Mouse (Mus musculus) ES-E14 (cell line): ENCODE results near the gene Rita1. TPM values are rescaled to one million over a fixed set of nuclear protein-coding genes. Genes with fewer than 3 reads are reported as not detected.
A peak's percentile ranks its signal among the peaks of the same experiment; 100 is the strongest.

ENCODE experiments used
- DNase-seq: peaks from one replicate; pipeline ENCODE4 v3.0.0-alpha.2; 2013; ENCODE audit warnings: low read depth, low spot score
- H3K27ac ChIP-seq: 2 replicates; pipeline ENCODE4 v1.5.1; 2012; ENCODE audit warnings: low read depth, mild to moderate bottlenecking, low read length, moderate library complexity, mixed read lengths; ENCODE audit not compliant: poor library complexity, insufficient read depth, severe bottlenecking
- H3K36me3 ChIP-seq: 2 replicates; pipeline ENCODE4 v1.6.1; 2012; ENCODE audit warnings: mild to moderate bottlenecking, low read length, moderate library complexity, mixed read lengths; ENCODE audit not compliant: control insufficient read depth, poor library complexity, insufficient read depth, severe bottlenecking
- H3K4me1 ChIP-seq, 2 experiments: fragments of 150-350 bp in 1 of 2; sonication (generic) in 1 of 2; 2 replicates each; pipeline ENCODE4 v1.6.1; 2012; ENCODE audit warnings: low read length in 2 of 2, mild to moderate bottlenecking in 1 of 2, mixed read lengths in 1 of 2; ENCODE audit not compliant: control insufficient read depth in 2 of 2, insufficient read depth in 2 of 2, poor library complexity in 1 of 2
- H3K4me3 ChIP-seq, 2 experiments: fragments of 150-350 bp in 1 of 2; sonication (generic) in 1 of 2; 2 replicates each; pipeline ENCODE4 v1.5.1; 2012; ENCODE audit warnings: low read length in 2 of 2, low read depth in 1 of 2, mild to moderate bottlenecking in 1 of 2, mixed read lengths in 1 of 2; ENCODE audit not compliant: insufficient read depth in 1 of 2, poor library complexity in 1 of 2, severe bottlenecking in 1 of 2
- H3K9ac ChIP-seq: 2 replicates; pipeline ENCODE4 v1.6.1; 2012; ENCODE audit warnings: low read depth, mild to moderate bottlenecking, low read length, mixed read lengths; ENCODE audit not compliant: poor library complexity, insufficient read depth, severe bottlenecking
- H3K9me3 ChIP-seq: fragments of 150-350 bp; sonication (generic); 2 replicates; pipeline ENCODE4 v1.6.1; 2012; ENCODE audit warnings: low read depth, mild to moderate bottlenecking, low read length; ENCODE audit not compliant: control insufficient read depth, insufficient read depth
- CHD2 ChIP-seq: IDR thresholded peaks from 2 replicates; pipeline ENCODE4 v1.6.1; 2014; ENCODE audit warnings: mild to moderate bottlenecking, low read depth, low read length, inconsistent platforms
- HCFC1 ChIP-seq: IDR thresholded peaks from 2 replicates; pipeline ENCODE4 v1.6.1; 2012; ENCODE audit warnings: low read length, inconsistent platforms, borderline replicate concordance; ENCODE audit not compliant: insufficient read depth
- MAFK ChIP-seq: IDR thresholded peaks from 2 replicates; pipeline ENCODE4 v1.6.1; 2014; ENCODE audit warnings: mild to moderate bottlenecking, low read depth, low read length, inconsistent platforms; ENCODE audit not compliant: insufficient read depth
- ZC3H11A ChIP-seq: IDR thresholded peaks from 2 replicates; pipeline ENCODE4 v1.6.1; 2012; ENCODE audit warnings: low read depth, mild to moderate bottlenecking, inconsistent platforms, low read length, borderline replicate concordance
- ZNF384 ChIP-seq: IDR thresholded peaks from 2 replicates; pipeline ENCODE4 v1.6.1; 2012; ENCODE audit warnings: low read depth, low read length, inconsistent platforms
- in situ Hi-C, 2 experiments: fragments of 600-800 bp; cut with MboI; formaldehyde crosslinking; loops; one replicate each; pipeline ENCODE4 v1.15.1; 2025; ENCODE audit warnings: low sequenced_read_pairs in 2 of 2, inconsistent platforms in 1 of 2; ENCODE audit not compliant: unreplicated experiment in 2 of 2
- total RNA-seq: library from RNA; depleted of rRNA; stranded (reverse); fragments of 300-350 nt; gene quantifications from 2 replicates; pipeline ENCODE4 v1.2.3, GENCODE M21; 2012

Gene Rita1
- total RNA-seq, 1 experiment: 23.7 TPM

- Histone ChIP-seq H3K4me1 (peaks cover 6 to 16% of the 10 kb centered on the region in 2 experiments; a peak in 3 of 4 replicates), H3K9me3 (no peaks in the 10 kb centered on the region), H3K9ac (no peak overlapping the region), H3K27ac (no peak overlapping the region), H3K4me3 (no peak overlapping the region), H3K36me3 (peaks cover 5% of the 10 kb centered on the region; the same call in 1 of the 2 replicates)
- no peak for TF ChIP-seq HCFC1
- in situ Hi-C loops: no loop called here
- DNase-seq: no peak
These were observed 8.9 kb downstream of the Rita1 start for GRCm38 (mm10) chr5:120603515-120603914.

- Histone ChIP-seq H3K9me3 (no peaks in the 10 kb centered on the region), H3K27ac (no peak overlapping the region)
- in situ Hi-C loops: no loop called here
These were observed 10.2 kb downstream of the Rita1 start for GRCm38 (mm10) chr5:120602210-120602609.

GRCm38 (mm10) chr5:120600946-120601668 is 11.3 kb downstream of the Rita1 start:
- in situ Hi-C loops: no loop called here
- DNase-seq: no peak
- Histone ChIP-seq H3K9me3 (no peaks in the 10 kb centered on the region), H3K9ac (no peak overlapping the region), H3K4me1 (peaks cover 6 to 16% of the 10 kb centered on the region in 2 experiments; a peak in 3 of 4 replicates), H3K27ac (no peak overlapping the region), H3K36me3 (peaks cover 3% of the 10 kb centered on the region; the same call in 1 of the 2 replicates), H3K4me3 (no peak overlapping the region)
- TF ChIP-seq CHD2 (no peak), HCFC1 (no peak)

More at GRCm38 (mm10) chr5:120602210-120602609, 10.2 kb downstream of the Rita1 start:
- no peak for DNase-seq
- TF ChIP-seq HCFC1 (no peak), CHD2 (no peak), ZNF384 (no peak)
- Histone ChIP-seq H3K4me3 (no peak overlapping the region), H3K36me3 (peaks cover 3% of the 10 kb centered on the region; the same call in 1 of the 2 replicates), H3K9ac (no peak overlapping the region), H3K4me1 (peaks cover 6 to 16% of the 10 kb centered on the region in 2 experiments; a peak in 3 of 4 replicates)

GRCm38 (mm10) chr5:120599625-120600024 is 12.8 kb downstream of the Rita1 start:
- no peak overlapping the region for H3K27ac ChIP-seq
- H3K9ac ChIP-seq: no peak overlapping the region
- no peak for DNase-seq
- no peak overlapping the region for H3K4me3 ChIP-seq
- TF ChIP-seq CHD2: no peak
- TF ChIP-seq ZNF384: no peak
- no peak for TF ChIP-seq HCFC1
- no peak for TF ChIP-seq ZC3H11A
- TF ChIP-seq MAFK: no peak
- in situ Hi-C loops: no loop called here
- peaks cover 3% of the 10 kb centered on the region; the same call in 1 of the 2 replicates for H3K36me3 ChIP-seq
- peaks cover 6 to 13% of the 10 kb centered on the region in 2 experiments; a peak in 3 of 4 replicates for H3K4me1 ChIP-seq
- no peaks in the 10 kb centered on the region for H3K9me3 ChIP-seq

GRCm38 (mm10) chr5:120594485-120594884 is 17.9 kb downstream of the Rita1 start:
- in situ Hi-C loops: no loop called here
- H3K9ac ChIP-seq: no peak overlapping the region
- H3K27ac ChIP-seq: no peak overlapping the region
- no peaks in the 10 kb centered on the region for H3K4me1 ChIP-seq
- H3K4me3 ChIP-seq: no peak overlapping the region
- no peak for DNase-seq
- TF ChIP-seq ZNF384 (peak; percentile 65; the same call in 1 of the 2 replicates), CHD2 (no peak)
- H3K36me3 ChIP-seq: no peaks in the 10 kb centered on the region
- no peaks in the 10 kb centered on the region for H3K9me3 ChIP-seq
